Mouse (Mus musculus): ENCODE data around the gene Birc5.

DNA sequence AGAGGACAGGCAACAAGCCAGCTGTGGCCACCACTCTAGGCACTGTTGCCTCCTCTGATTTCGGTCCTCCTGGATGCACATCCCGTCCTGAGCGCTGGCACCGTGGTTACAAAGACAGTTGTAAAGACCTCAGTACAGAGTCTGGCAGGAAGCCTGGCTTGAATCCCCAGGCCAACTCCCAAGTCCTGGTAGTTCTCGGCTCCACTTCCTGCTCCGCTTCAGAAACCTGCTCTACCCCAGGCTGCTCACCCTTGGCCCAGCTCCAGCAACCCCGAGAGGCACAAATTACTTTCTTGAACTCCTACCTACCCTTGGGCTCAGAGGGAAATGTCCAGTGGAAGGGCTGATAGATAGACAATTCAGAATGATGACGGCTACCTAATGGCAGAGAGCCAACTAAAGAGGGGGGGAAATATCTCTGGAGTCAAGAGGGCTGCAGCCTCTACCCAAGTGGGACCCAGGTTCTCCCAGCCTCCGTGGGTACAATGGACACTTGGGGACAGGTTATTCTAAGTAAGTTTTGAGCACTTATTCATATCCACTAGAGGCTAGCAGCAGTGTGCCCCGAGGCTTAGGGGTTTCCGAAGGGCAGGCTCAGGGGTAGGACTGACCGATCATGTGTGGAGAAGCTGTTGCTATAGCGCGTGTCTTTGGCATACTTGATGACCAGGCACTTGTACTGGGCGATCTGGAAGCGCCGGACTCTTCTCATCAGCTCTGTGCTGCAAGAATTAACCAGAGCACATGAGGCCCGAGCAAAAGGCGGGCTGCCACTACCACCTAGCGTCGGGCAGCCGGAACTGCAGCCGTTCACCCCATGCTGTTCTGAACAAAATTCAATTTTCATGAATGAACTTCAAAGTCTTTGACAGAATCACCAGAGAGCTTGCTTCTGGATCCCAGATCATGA lies 24.7 kb upstream of the Birc5 start:
- TF ChIP-seq CTCF (IDR thresholded peaks at IDR 0.05; ENCODE audit: low read depth, low read length): peak; percentile 97
- TF ChIP-seq POLR2A (IDR thresholded peaks at IDR 0.05; ENCODE audit: extremely low read depth, insufficient read depth, low read length): no peak

Data from liver, adult 2 months (tissue).